Comparison of ENCODE assay signal across 9 mouse cellular contexts in the genomic region with DNA sequence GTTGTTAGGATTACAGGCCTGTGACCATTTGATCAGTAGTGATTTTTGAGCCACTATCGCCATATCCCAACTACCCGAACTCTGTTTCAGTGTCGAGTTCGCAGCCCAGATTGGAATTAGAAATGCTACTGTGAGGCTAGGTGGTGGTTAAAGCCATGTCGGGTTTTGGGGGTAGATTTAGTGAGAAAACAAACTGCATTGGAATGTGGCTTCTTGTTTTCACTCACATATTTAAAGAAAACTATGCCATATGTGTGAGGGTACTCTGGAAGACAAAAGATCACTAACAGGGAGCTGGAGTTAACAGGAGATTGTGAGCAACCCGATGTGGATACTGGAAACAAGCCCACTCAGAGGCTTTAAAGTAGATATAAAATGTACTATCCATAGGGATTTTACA. TPM values are rescaled to one million over a fixed set of nuclear protein-coding genes. Genes with fewer than 3 reads are reported as not detected.
A peak's percentile ranks its signal among the peaks of the same experiment; 100 is the strongest.
DNase-seq lines count a peak whose midpoint lies in the region; ATAC-seq and TF ChIP-seq lines count a peak whose summit lies in the region.
"Had no signal": no experiment of that assay in that cellular context is flagged by ENCODE, and none has a peak within 500 bp of the region (broad histone marks: within the 10 kb centered on the region; RNA-seq: fewer than 3 reads in every experiment).

No protein-coding gene starts in this region.

- H3K27ac ChIP-seq in gastrocnemius, adult 2 months = peak overlapping the region; percentile 97
- no peak overlapping the region for H3K27ac ChIP-seq in forebrain, embryonic 15.5 days (replicated peaks)
- no peak overlapping the region; the same call in 1 of the 2 replicates for H3K27ac ChIP-seq in liver, embryonic 14.5 days

- H3K27me3 ChIP-seq in forebrain, embryonic 15.5 days = no peaks in the 10 kb centered on the region
- H3K27me3 ChIP-seq in liver, embryonic 14.5 days (ENCODE audit: control insufficient read depth, insufficient read depth, low read length) = no peaks in the 10 kb centered on the region

- no peak for ATAC-seq in forebrain, embryonic 15.5 days (replicated peaks)
- ATAC-seq in liver, embryonic 14.5 days (ENCODE audit: insufficient read depth) = no peak
- ATAC-seq in frontal cortex, adult (ENCODE audit: low TSS enrichment) = no peak

- DNase-seq in gastrocnemius, adult 2 months = no peak
- no peak for DNase-seq in gastrocnemius, postnatal 36 days
- peak; percentile 9 for DNase-seq in 416B (ENCODE audit: low read depth)
- no peak for DNase-seq in liver, embryonic 14.5 days (ENCODE audit: low read depth in 3 of 3, low spot score in 3 of 3)
- DNase-seq in kidney, postnatal 14 days = no peak
- DNase-seq in thymus, postnatal 14 days = no peak
- DNase-seq: left cerebral cortex, postnatal 4 days had no signal

- intact Hi-C loops in gastrocnemius, adult 2 months (cut with DNase I) = loop anchor here (5.0 kb wide), 1 partner anchor 50 kb away; a partner anchor contains a TSS
- intact Hi-C loops in gastrocnemius, postnatal 36 days (cut with DNase I) = no loop called here

- peak overlapping the region; percentile 100 for H3K4me3 ChIP-seq in gastrocnemius, adult 2 months
- H3K4me3 ChIP-seq in forebrain, embryonic 15.5 days = peak overlapping the region; percentile 98
- peak overlapping the region; percentile 71 to 72 for H3K4me3 ChIP-seq in liver, embryonic 14.5 days (ENCODE audit: insufficient read depth in 1 of 2, low read depth in 2 of 2, low read length in 2 of 2)

- no peak for TF ChIP-seq CTCF in gastrocnemius, adult 2 months (IDR thresholded peaks at IDR 0.05)
- TF ChIP-seq CTCF in liver, embryonic 14.5 days (IDR thresholded peaks at IDR 0.05; ENCODE audit: low read depth) = no peak

- peak overlapping the region; percentile 94 for H3K9ac ChIP-seq in forebrain, embryonic 15.5 days (replicated peaks)
- H3K9ac ChIP-seq in liver, embryonic 14.5 days (replicated peaks) = peak overlapping the region; percentile 78

- peak overlapping the region; percentile 68 for H3K4me2 ChIP-seq in forebrain, embryonic 15.5 days (replicated peaks)
- H3K4me2 ChIP-seq in liver, embryonic 14.5 days (ENCODE audit: low read depth) = peak overlapping the region; percentile 83

- peaks cover 35% of the 10 kb centered on the region for H3K36me3 ChIP-seq in forebrain, embryonic 15.5 days
- peaks cover 41% of the 10 kb centered on the region for H3K36me3 ChIP-seq in liver, embryonic 14.5 days (replicated peaks; ENCODE audit: control insufficient read depth, insufficient read depth, low read depth)

- WGBS in forebrain, embryonic 15.5 days = 9% methylated on average over 6 of the region's 6 CpGs
- WGBS in liver, embryonic 14.5 days (ENCODE audit: insufficient replicate concordance) = 3% methylated on average over 6 of the region's 6 CpGs

- no peaks in the 10 kb centered on the region for H3K9me3 ChIP-seq in forebrain, embryonic 15.5 days
- no peaks in the 10 kb centered on the region for H3K9me3 ChIP-seq in liver, embryonic 14.5 days (ENCODE audit: control insufficient read depth, low read length)

- TF ChIP-seq EP300 in liver, embryonic 14.5 days (IDR thresholded peaks at IDR 0.05; ENCODE audit: low read depth) = no peak

- H3K4me1 ChIP-seq in forebrain, embryonic 15.5 days = peaks cover 40% of the 10 kb centered on the region
- peaks cover 5 to 18% of the 10 kb centered on the region in 2 experiments for H3K4me1 ChIP-seq in liver, embryonic 14.5 days (replicated peaks; ENCODE audit: control insufficient read depth in 2 of 2, insufficient read depth in 2 of 2, low read length in 1 of 2)

RNA-seq across cellular contexts. Expression of a gene that starts 1.0 kb away (rescaled TPM):
- 1 to 10 TPM; 3.4 to 3.6 TPM for total RNA-seq in gastrocnemius, adult 2 months (2021)
- 1 to 10 TPM; 3.3 to 4.2 TPM for total RNA-seq in gastrocnemius, postnatal 36 days (2021)
- polyA plus RNA-seq in forebrain, embryonic 15.5 days (2015; fragmentation: Nextera tagmentation; extraction: Ambion mirVana) = 11.1 and 13.8 TPM in 2 replicates
- polyA plus RNA-seq in liver, embryonic 14.5 days (2012; rRNA removed) = 4.0 and 5.9 TPM in 2 replicates
- polyA plus RNA-seq in liver, embryonic 14.5 days (2014; fragmentation: Nextera tagmentation; extraction: Ambion mirVana) = 2.3 and 2.7 TPM in 2 replicates

RNA-seq across cellular contexts. Expression of a gene that starts 1.2 kb away (rescaled TPM):
- 100 to 1,000 TPM; 101 to 103 TPM for total RNA-seq in gastrocnemius, adult 2 months (2021)
- total RNA-seq in gastrocnemius, postnatal 36 days (2021) = 100 to 1,000 TPM in 1 of 2 experiments, 10 to 100 TPM in 1; 85.5 to 104 TPM
- polyA plus RNA-seq in forebrain, embryonic 15.5 days (2015; fragmentation: Nextera tagmentation; extraction: Ambion mirVana) = 49.7 and 52.2 TPM in 2 replicates
- 33.8 and 57.4 TPM in 2 replicates for polyA plus RNA-seq in liver, embryonic 14.5 days (2012; rRNA removed)
- 29.6 TPM in 2 replicates for polyA plus RNA-seq in liver, embryonic 14.5 days (2014; fragmentation: Nextera tagmentation; extraction: Ambion mirVana)

RNA-seq across cellular contexts. Expression of a gene that starts 27.5 kb away (rescaled TPM):
- total RNA-seq in gastrocnemius, adult 2 months (2021) = 10 to 100 TPM in 1 of 2 experiments, 1 to 10 TPM in 1; 6.5 to 11.7 TPM
- 10 to 100 TPM in 1 of 2 experiments, 1 to 10 TPM in 1; 6.9 to 10.2 TPM for total RNA-seq in gastrocnemius, postnatal 36 days (2021)
- 42.8 and 43.5 TPM in 2 replicates for polyA plus RNA-seq in forebrain, embryonic 15.5 days (2015; fragmentation: Nextera tagmentation; extraction: Ambion mirVana)
- polyA plus RNA-seq in liver, embryonic 14.5 days (2012; rRNA removed) = 9.6 and 15.0 TPM in 2 replicates
- polyA plus RNA-seq in liver, embryonic 14.5 days (2014; fragmentation: Nextera tagmentation; extraction: Ambion mirVana) = 15.8 and 17.2 TPM in 2 replicates

RNA-seq across cellular contexts. Expression of a gene that starts 50.3 kb away (rescaled TPM):
- 1 to 10 TPM; 5.1 to 5.9 TPM for total RNA-seq in gastrocnemius, adult 2 months (2021)
- 1 to 10 TPM; 6.5 to 7.4 TPM for total RNA-seq in gastrocnemius, postnatal 36 days (2021)
- 15.1 and 15.2 TPM in 2 replicates for polyA plus RNA-seq in forebrain, embryonic 15.5 days (2015; fragmentation: Nextera tagmentation; extraction: Ambion mirVana)
- 10.4 and 15.7 TPM in 2 replicates for polyA plus RNA-seq in liver, embryonic 14.5 days (2012; rRNA removed)
- 9.5 and 9.6 TPM in 2 replicates for polyA plus RNA-seq in liver, embryonic 14.5 days (2014; fragmentation: Nextera tagmentation; extraction: Ambion mirVana)
